Mouse (Mus musculus): Measurements from ENCODE around the gene Rnase4.
A peak's percentile ranks its signal among the peaks of the same experiment; 100 is the strongest.

The Rnase4 gene

GRCm38 (mm10) chr14:51090921-51091900 lies at the start of gene Rnase4, which contains the start of gene Ang:
Gene Rnase4, plus strand, starts transcription at chr14:51091077.
Gene Ang, plus strand, starts transcription at chr14:51091150.
- DNase-seq (ENCODE audit: low read depth, low spot score) = peak; percentile 93

GRCm38 (mm10) chr14:51041769-51042168 lies 49.1 kb upstream of the Rnase4 start, which contains the start of gene Rnase9:
Gene Rnase9, minus strand, starts transcription at chr14:51041869.
- DNase-seq (ENCODE audit: low read depth, low spot score) = no peak

DNA sequence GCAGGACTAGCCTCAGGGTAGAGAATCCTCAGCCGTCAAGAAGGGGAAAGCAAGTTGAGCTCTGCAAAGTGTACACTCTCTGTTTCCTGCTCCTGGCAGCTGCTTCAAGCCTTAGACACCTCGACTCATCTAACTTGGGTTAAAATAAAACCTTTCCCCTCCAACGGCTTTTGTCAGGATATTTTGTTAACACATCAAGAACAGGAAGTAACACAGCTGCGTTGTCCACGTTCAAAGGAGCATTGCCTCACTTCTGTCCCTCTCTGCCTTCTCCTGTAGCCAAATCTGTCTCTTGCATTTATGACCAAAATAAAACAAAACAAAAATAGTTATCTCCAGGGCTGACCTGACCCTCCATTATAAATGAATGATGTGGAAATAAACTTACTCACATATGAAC lies 43.0 kb upstream of the Rnase4 start:
- DNase-seq (ENCODE audit: low read depth, low spot score) = no peak

DNA sequence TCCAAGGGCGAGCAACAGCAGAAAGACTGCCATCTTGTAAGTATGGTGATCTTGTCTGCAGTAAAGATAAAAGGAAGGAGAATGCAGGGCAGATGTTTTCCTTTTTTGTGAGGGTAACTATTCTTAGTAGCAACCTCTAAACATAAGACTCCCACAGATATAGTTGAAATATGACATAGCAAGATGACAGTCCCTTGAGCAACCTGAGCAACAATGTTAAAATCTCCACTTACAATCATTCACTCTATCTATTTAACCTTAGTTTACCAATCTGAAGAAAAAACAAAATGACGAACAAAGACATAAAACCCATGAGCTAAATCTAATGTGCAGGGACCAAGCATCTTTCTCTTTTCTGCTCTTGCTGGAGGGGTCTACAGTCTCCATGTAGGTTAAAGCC lies 40.8 kb upstream of the Rnase4 start, which contains the start of gene Rnase11:
Gene Rnase11, minus strand, starts transcription at position 101 of the 400 bp plus-strand sequence.
- DNase-seq (ENCODE audit: low read depth, low spot score) = no peak

GRCm38 (mm10) chr14:51051941-51052340 lies 38.9 kb upstream of the Rnase4 start:
- no peak for DNase-seq (ENCODE audit: low read depth, low spot score)

DNA sequence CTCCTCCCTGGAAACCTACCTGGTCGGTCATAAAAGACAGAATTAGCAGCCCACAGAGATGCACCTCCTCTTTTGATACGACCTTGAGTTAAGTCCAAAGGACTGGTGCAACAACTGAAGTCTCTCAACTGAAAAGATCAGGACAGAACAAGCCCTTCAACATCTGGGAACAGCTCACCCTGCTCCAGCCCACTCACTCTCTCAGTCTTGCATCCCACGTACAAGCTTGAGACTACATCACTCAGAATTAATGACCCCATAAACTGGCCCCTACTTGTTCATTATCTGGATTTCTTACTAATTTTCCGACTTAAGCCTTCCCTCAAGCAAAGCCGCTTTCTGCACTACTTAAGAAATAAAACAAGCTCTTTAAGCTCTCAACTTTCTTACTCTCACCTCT lies 37.7 kb upstream of the Rnase4 start:
- DNase-seq (ENCODE audit: low read depth, low spot score) = no peak

- peak; percentile 36 for DNase-seq (ENCODE audit: low read depth, low spot score)
These were observed 36.3 kb upstream of the Rnase4 start for GRCm38 (mm10) chr14:51054243-51055237.

DNA sequence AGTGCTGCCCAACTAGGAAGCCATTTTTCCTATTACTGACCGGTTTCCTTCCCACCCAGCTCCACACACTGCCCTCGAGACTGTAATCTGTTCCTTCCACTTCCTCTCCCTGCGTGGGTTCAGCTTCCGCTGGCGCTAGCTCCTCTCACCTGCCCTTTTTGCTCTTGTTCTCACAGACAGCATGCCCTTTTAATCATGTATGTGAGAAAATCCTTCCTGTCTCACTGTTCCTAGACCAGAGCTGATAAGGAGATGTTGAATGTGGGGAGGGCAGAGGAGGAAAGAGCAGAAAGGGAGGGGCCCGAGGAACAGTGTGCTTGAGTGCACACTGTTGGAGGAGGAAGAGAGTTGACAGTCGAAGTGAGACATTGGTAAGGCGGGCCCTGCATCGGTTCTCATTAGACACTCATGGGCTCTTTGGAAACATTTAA lies 33.5 kb upstream of the Rnase4 start, which contains the start of gene Rnase12:
Gene Rnase12, minus strand, starts transcription at position 261 of the 431 bp plus-strand sequence.
- no peak for DNase-seq (ENCODE audit: low read depth, low spot score)

GRCm38 (mm10) chr14:51060761-51061160 lies 30.1 kb upstream of the Rnase4 start:
- no peak for DNase-seq (ENCODE audit: low read depth, low spot score)

- no peak for DNase-seq (ENCODE audit: low read depth, low spot score)
These were observed 21.9 kb upstream of the Rnase4 start for GRCm38 (mm10) chr14:51068956-51069355.

- DNase-seq (ENCODE audit: low read depth, low spot score) = peak; percentile 95
These were observed 21.3 kb upstream of the Rnase4 start for GRCm38 (mm10) chr14:51069617-51070016.

- no peak for DNase-seq (ENCODE audit: low read depth, low spot score)
These were observed 16.5 kb upstream of the Rnase4 start, which contains the start of gene Olfr750 for GRCm38 (mm10) chr14:51074335-51074734. Gene Olfr750, minus strand, starts transcription at chr14:51074435.

GRCm38 (mm10) chr14:51079180-51079579 lies 11.7 kb upstream of the Rnase4 start:
- DNase-seq (ENCODE audit: low read depth, low spot score) = no peak

DNA sequence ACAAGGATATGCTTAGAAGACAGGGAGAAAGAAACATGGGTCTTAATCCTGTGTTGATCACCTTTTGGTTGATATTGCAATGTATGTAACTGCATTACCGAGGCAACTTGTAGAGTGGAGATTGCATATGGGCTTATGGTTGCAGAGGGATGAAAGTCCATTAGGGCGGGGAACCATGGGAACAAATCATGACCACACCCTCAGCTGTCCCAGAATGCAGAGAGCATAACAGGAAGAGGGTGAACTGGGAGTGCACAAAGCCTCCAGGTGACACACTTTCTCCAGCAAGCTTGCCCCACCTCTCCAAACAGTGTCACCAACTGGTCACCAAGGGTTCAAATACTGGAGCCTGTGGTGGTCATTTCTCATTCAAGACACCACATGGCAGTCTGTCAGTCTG lies 9.8 kb upstream of the Rnase4 start:
- DNase-seq (ENCODE audit: low read depth, low spot score) = no peak

DNA sequence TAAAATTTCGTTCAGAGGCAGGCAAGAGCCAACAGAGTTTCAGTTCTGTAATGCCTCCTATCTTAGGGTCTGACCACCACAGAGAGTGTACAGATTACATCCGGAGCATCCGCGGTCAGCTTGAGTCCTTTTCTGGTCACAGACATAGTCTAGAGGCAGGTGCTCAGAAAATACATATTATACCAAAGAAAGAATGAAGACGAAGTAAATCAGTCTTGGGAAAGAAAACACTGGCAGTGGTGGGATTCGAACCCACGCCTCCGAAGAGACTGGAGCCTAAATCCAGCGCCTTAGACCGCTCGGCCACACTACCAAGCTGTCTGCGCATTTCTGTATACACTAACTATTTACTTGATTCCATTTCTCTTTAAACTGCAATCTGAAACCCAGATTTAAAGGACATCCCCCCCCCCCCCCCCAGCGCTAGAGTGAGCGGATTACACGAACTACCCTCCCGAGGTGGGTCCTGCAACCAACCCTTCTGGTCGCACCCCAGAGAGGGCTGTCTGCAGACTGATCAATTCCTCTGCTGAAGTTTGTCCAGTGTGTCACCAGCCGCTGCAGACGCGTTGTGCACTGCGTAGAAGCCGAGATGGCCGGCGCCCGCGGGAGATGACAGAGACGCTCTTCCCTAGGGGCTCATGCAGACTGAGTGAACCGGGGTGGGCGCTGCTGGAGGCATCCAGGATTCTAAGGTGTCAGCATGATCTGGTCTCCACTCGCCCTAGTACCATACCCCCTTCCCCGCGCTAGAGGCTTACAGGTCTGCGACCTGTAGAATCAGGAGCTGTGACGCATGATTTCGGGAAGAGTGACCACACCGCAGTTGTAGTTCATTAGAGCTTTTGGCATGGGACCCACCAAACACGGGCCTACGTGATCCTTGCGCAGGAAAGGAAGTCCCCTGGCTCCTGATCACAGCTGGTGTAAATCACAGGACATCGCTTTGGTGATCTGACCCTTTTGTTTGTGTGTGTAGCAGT lies 8.0 kb upstream of the Rnase4 start:
- DNase-seq (ENCODE audit: low read depth, low spot score) = peak; percentile 89

GRCm38 (mm10) chr14:51083805-51084204 lies 7.1 kb upstream of the Rnase4 start:
- DNase-seq (ENCODE audit: low read depth, low spot score) = no peak

- no peak for DNase-seq (ENCODE audit: low read depth, low spot score)
These were observed 5.8 kb upstream of the Rnase4 start for GRCm38 (mm10) chr14:51085086-51085485.

DNA sequence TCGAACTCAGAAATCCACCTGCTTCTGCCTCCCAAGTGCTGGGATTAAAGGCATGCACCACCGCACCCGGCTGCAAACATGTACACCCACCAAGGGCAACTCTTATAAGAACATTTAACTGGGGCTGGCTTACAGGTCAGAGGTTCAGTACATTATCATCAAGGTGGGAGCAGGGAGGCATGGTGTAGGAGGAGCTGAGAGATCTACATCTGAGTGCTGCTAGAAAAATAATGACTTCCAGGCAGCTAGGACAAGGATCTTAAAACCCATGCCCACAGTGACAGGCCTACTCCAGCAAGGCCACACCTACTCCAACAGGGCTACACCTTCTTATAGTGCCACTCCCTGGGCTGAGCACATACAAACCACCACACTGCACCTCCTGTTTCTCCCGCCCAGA lies 5.0 kb upstream of the Rnase4 start:
- DNase-seq (ENCODE audit: low read depth, low spot score) = no peak

- DNase-seq (ENCODE audit: low read depth, low spot score) = no peak
These were observed 3.1 kb upstream of the Rnase4 start for GRCm38 (mm10) chr14:51087762-51088161.

Data from R1 (cell line).